Mouse (Mus musculus) liver, adult 2 months (tissue): ENCODE data around the gene Ryk. TPM values are rescaled to one million over a fixed set of nuclear protein-coding genes. Genes with fewer than 3 reads are reported as not detected.

Source experiments
- DNase-seq: peaks from one replicate; pipeline ENCODE4 v3.0.0-alpha.2; 2011; ENCODE audit warnings: low read depth, low spot score; ENCODE audit errors: extremely low read depth
- H3K27ac ChIP-seq: fragments of 200-500 bp; replicated peaks from 2 replicates; pipeline ENCODE4 v1.5.1; 2012; ENCODE audit warnings: low read depth, mild to moderate bottlenecking, control low read depth, inconsistent platforms, low read length; ENCODE audit not compliant: insufficient read depth
- H3K27me3 ChIP-seq: fragments of 200-500 bp; 2 replicates; pipeline ENCODE4 v1.6.1; 2012; ENCODE audit warnings: mild to moderate bottlenecking, moderate library complexity, low read length, inconsistent platforms; ENCODE audit not compliant: control insufficient read depth, insufficient read depth
- H3K36me3 ChIP-seq: fragments of 200-500 bp; 2 replicates; pipeline ENCODE4 v1.6.1; 2012; ENCODE audit warnings: low read length, inconsistent platforms; ENCODE audit not compliant: control insufficient read depth, insufficient read depth
- H3K4me1 ChIP-seq: fragments of 200-500 bp; 2 replicates; pipeline ENCODE4 v1.6.1; 2011; ENCODE audit warnings: low read length; ENCODE audit not compliant: control insufficient read depth, insufficient read depth
- H3K4me3 ChIP-seq: fragments of 200-500 bp; 2 replicates; pipeline ENCODE4 v1.5.1; 2011; ENCODE audit warnings: low read depth, mild to moderate bottlenecking, control low read depth, low read length, moderate library complexity; ENCODE audit not compliant: insufficient read depth
- H3K79me2 ChIP-seq: fragments of 200-500 bp; 2 replicates; pipeline ENCODE4 v1.6.1; 2012; ENCODE audit warnings: inconsistent platforms, mild to moderate bottlenecking, low read length, moderate library complexity; ENCODE audit not compliant: control insufficient read depth, insufficient read depth
- H3K9ac ChIP-seq: fragments of 200-500 bp; 2 replicates; pipeline ENCODE4 v1.6.1; 2012; ENCODE audit warnings: low read depth, mild to moderate bottlenecking, control low read depth, inconsistent platforms, low read length
- CTCF ChIP-seq: fragments of 200-500 bp; IDR thresholded peaks from 2 replicates; pipeline ENCODE4 v1.5.1; 2011; ENCODE audit warnings: low read depth, low read length, control low read depth
- POLR2A ChIP-seq: fragments of 200-500 bp; IDR thresholded peaks from 2 replicates; pipeline ENCODE4 v1.6.1; 2011; ENCODE audit warnings: low read length, control low read depth; ENCODE audit not compliant: insufficient read depth; ENCODE audit errors: extremely low read depth
- WGBS: fragments of 180-500 bp; shearing (Covaris S2); methylation state at CpG from one replicate; pipeline ENCODE4 v1.1.7; 2018; 5-methylcytosine and 5-hydroxymethylcytosine counted together
- polyA plus RNA-seq: library from polyadenylated mRNA; depleted of rRNA; stranded (reverse); fragments of >200 nt; gene quantifications from 2 replicates; pipeline ENCODE4 v1.2.3, GENCODE M21; 2012
- total RNA-seq: library from RNA; depleted of rRNA; stranded (reverse); fragments of >200 nt; gene quantifications from 2 replicates; pipeline ENCODE4 v1.2.3, GENCODE M21; 2014

Gene Ryk
- total and polyA plus RNA-seq, 2 experiments: 17.2 to 26.6 TPM

DNA sequence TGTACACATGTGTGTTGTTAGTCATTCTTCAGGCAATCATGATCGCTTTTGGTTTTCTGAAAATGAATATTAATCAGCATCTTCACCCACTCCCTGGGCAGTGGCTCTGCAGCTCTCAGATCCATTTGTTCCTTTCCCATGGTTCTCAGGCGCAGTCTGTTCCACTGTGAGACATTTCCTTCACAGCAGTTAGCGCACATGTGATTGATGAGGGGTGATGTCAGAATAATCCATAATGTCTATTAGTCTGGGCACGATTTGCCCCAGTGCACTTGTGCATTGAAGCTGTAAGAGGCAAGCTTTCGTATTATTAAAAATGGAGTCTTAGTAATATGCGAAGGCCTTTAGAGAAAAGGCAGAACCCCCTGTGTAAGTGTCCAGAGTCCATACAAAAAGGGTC is 95.1 kb downstream of the Ryk start:
- Histone ChIP-seq H3K4me1 (peaks cover 9% of the 10 kb centered on the region), H3K4me3 (no peak overlapping the region), H3K36me3 (no peaks in the 10 kb centered on the region), H3K9ac (no peak overlapping the region), H3K27me3 (no peaks in the 10 kb centered on the region), H3K79me2 (no peaks in the 10 kb centered on the region), H3K27ac (no peak overlapping the region)
- WGBS: 92% methylated on average over 6 of the region's 6 CpGs
- no peak for DNase-seq
- TF ChIP-seq CTCF (no peak), POLR2A (no peak)

DNA sequence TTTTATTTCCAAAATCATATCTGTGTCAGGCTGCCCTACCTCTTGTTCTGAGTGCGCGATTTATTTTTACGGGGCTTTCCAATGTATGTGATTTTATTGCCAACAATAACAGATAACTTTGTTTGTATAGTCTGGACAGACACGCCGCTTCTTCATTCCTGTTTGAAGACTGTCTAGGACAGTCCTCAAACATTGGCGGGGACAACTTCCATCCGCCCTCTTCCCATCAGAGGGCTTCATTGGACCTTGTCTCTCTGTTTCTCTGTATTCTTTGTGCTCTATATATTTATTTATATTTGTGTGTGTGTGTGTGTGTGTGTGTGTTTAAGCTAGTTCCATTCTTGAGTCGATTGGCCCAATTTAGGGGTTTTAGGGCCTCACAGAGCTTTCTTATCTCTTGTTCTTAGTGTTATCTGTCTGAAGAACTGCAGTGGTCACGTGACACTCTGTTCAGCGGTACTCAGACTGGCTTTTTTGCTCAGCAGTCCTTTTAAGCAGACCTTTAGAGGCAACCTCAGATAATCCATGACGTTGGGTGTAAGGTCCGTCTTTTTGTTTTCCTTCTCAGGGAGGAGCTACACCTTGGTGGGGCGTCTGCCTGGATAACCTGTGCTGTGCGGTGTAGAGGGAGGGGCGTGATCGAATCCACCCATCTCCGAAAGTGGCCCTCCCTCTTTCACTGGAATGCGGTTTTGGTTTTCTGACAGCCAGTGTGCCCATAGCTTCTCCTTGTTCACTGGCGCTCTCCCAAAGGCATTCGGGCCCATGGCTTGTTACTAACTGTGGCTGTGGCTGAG is 99.4 kb downstream of the Ryk start:
- TF ChIP-seq CTCF (no peak), POLR2A (no peak)
- DNase-seq: peak; percentile 91
- 22% methylated on average over 20 of the region's 20 CpGs for WGBS
- Histone ChIP-seq H3K27ac (no peak overlapping the region), H3K4me1 (peaks cover 4% of the 10 kb centered on the region), H3K4me3 (no peak overlapping the region; the same call in 1 of the 2 replicates), H3K79me2 (no peaks in the 10 kb centered on the region), H3K27me3 (no peaks in the 10 kb centered on the region), H3K36me3 (no peaks in the 10 kb centered on the region), H3K9ac (peak overlapping the region; percentile 31; the same call in 1 of the 2 replicates)

DNA sequence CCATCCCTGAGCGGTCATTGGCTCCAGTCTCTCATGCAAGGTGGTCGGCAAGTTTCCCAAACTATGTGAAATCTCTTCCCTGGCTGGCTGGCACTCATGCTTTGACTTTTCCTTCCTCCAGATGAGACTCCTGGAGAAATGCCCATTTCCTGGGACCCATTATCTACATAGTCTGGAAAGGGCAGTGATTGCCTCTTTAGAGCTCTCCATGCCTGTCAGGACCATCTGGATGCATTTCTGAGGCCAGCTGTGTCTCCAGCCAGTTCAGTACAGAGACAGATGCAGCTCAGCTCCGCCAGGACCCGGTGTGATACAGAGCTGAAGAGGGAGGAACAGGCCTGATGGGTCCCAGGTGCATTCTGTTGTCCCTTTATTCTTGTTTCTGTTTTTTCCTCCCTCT is 107.5 kb downstream of the Ryk start:
- Histone ChIP-seq H3K9ac (no peak overlapping the region), H3K4me1 (no peaks in the 10 kb centered on the region), H3K27me3 (no peaks in the 10 kb centered on the region), H3K27ac (no peak overlapping the region), H3K4me3 (no peak overlapping the region), H3K79me2 (no peaks in the 10 kb centered on the region), H3K36me3 (no peaks in the 10 kb centered on the region)
- no peak for TF ChIP-seq POLR2A
- no peak for DNase-seq
- 80% methylated on average over 4 of the region's 4 CpGs for WGBS

DNA sequence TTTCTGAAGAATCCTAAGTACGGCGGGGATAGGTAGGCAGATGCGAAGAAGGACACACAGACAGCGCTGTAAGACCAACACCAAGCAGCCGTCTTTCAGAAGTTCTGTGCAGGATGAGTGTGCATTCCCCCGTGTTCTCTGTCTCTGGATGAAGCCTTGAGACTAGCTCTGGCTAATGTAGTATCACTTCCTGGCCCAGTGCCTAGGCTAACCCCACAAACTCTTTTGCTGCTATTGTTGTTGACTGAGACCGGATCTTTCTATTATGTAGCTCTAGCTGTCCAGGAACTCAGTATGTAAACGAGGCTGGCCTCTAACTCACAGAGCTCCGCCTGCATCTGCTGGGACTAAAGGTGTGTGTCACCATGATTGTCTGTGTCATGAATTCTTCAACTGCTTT is 110.2 kb downstream of the Ryk start:
- Histone ChIP-seq H3K79me2 (no peaks in the 10 kb centered on the region), H3K27ac (no peak overlapping the region), H3K9ac (no peak overlapping the region), H3K4me3 (no peak overlapping the region), H3K36me3 (no peaks in the 10 kb centered on the region), H3K4me1 (no peaks in the 10 kb centered on the region), H3K27me3 (no peaks in the 10 kb centered on the region)
- TF ChIP-seq POLR2A: no peak
- no peak for TF ChIP-seq CTCF
- WGBS: 91% methylated on average over 9 of the region's 9 CpGs
- DNase-seq: no peak

- H3K4me1 ChIP-seq: no peaks in the 10 kb centered on the region
- H3K4me3 ChIP-seq: no peak overlapping the region
- DNase-seq: no peak
- H3K27me3 ChIP-seq: no peaks in the 10 kb centered on the region
- no peaks in the 10 kb centered on the region for H3K36me3 ChIP-seq
- no peaks in the 10 kb centered on the region for H3K79me2 ChIP-seq
- WGBS: 90% methylated on average over 12 of the region's 12 CpGs
- TF ChIP-seq POLR2A (no peak), CTCF (no peak)
- no peak overlapping the region for H3K9ac ChIP-seq
- no peak overlapping the region for H3K27ac ChIP-seq
These were observed 111.8 kb downstream of the Ryk start for GRCm38 (mm10) chr9:102946469-102947015.

DNA sequence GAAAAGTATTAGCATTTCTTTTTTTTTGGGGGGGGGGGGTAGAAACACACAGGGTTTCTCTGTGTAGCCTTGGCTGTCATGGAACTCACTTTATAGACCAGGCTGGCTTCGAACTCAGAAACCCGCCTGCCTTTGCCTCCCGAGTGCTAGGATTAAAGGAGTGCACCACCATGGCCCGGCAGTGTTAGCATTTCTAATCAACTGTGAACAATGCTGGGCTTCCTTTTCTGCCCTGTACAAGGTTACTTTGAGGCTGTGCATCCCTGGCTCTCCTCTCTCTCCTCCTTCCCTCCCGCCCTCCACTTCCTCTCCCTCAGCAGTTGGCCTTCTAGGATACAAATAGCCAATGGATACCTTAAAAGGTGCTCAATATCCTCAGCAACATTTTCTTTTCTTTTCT is 114.0 kb downstream of the Ryk start:
- Histone ChIP-seq H3K36me3 (no peaks in the 10 kb centered on the region), H3K27ac (no peak overlapping the region), H3K9ac (no peak overlapping the region), H3K4me1 (no peaks in the 10 kb centered on the region), H3K4me3 (no peak overlapping the region), H3K79me2 (no peaks in the 10 kb centered on the region), H3K27me3 (no peaks in the 10 kb centered on the region)
- TF ChIP-seq POLR2A (no peak), CTCF (no peak)
- 86% methylated on average over 5 of the region's 5 CpGs for WGBS
- DNase-seq: no peak
